Mouse (Mus musculus): Measurements from ENCODE around the gene Klhl26.

Gene Klhl26

DNA sequence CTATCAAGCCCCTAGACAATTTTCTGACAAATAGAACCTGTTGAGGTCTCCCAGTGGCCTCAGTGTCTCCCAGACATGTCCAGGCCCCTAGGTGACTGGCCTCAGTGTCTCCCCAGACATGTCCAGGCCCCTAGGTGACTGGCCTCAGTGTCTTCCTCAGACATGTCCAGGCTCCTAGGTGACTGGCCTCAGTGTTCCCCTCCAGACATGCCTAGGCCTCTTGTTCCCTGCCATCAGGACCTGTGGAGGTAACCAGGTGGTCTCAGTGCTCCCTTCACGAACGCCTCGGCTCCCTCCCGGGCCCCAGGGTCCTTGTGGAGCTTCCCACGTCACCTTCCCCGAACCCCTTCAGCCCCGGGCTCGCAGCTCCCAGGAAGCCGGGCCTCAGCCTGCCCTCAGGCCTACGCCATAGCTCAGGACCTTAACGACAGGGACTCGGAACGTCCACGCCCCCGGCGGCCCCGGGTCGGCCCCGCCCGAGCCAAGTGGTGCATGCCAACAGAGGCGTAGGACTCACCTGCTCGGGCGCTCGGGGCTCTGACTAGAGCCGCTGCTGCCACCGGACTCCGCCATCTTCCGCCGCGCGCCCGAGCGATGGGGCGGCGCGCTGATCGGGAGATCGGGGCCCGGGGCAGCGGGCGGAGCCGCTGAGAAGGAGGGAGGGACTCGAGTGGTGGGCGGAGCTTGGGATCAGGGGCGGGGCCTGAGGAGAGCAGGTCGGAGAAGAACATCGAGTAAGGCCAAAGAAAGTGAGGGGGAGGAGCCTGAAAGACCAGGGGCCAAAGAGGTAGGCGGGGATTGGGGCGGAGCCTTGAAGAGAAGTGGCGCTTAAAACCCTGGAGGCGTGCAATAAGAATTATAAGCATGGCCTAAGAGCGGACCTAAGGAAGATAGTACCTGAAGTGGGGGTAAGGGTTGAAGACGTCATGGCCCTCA is at the start of gene Klhl26:
Gene Klhl26, minus strand, starts transcription at position 636 of the 936 bp plus-strand sequence.
- WGBS = under 1% methylated on average over 53 of the region's 53 CpGs

DNA sequence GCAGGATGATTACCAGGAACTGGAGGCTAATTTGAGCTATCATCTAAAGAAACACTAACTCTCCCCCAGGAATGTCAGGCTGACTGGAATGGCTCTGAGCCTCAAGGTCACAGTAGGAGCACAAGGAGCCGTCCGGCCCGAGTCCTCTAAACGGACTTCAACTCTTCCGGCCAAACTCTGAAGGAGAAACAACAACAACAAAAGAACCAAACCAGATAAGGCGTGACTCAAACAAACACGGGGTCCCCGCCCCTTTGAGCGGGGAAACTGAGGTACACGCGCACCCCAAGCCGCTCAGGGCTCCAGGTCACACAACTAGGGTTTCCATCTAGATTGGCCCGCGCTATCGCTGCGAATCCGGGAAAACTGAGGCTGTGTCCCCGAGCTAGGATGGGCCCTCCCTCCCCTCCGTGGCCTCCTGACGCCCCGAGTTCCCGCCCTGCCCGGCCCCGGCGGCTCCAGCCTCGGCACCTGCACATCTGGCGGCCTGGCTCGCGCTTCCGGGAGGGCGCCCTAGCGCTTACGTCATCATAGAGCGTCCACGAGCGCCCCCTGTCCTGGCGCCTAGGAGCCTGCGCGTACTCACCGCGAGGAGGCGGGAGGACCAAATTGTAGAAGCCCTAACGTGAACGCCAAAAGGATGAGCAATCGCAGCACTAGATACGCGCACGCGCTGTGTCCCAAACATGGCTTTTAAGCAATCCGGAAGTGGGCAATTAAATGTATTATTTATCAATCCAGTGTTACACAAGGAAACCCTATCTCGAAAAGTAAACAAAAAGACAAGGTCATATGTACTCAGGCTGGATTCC is 46.0 kb upstream of the Klhl26 start:
- WGBS = under 1% methylated on average over 51 of the region's 51 CpGs

DNA sequence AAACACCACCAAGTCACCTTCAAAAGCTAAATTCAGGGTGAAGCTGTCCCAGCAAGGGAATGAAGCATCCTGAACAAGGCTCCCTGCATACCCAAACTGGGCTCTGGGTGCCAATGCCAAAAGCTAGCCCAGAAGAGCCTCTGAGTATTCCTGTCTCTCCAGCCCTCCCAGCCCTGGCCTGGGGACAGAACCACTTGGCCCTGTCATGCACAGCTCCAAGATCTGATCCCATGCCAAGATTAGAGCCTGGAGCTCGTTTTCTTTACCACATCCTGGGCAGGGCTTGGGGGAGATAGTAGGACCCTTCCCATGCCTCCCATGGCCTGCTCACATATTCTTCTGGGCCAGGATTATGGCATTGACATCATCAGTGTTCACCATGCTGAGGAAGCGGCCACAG is 42.8 kb upstream of the Klhl26 start:
- WGBS = 61% methylated on average over 2 of the region's 2 CpGs

- WGBS = 65% methylated on average over 6 of the region's 6 CpGs
These were observed 42.3 kb upstream of the Klhl26 start for GRCm38 (mm10) chr8:70519043-70519442.

GRCm38 (mm10) chr8:70517940-70518643 is 41.3 kb upstream of the Klhl26 start:
- 74% methylated on average over 10 of the region's 10 CpGs for WGBS

GRCm38 (mm10) chr8:70513441-70513840 is 36.7 kb upstream of the Klhl26 start:
- 5% methylated on average over 2 of the region's 2 CpGs for WGBS

GRCm38 (mm10) chr8:70512253-70512903 is 35.6 kb upstream of the Klhl26 start:
- WGBS = 92% methylated on average over 11 of the region's 11 CpGs

- 93% methylated on average over 2 of the region's 2 CpGs for WGBS
These were observed 35.0 kb upstream of the Klhl26 start for GRCm38 (mm10) chr8:70511770-70512169.

DNA sequence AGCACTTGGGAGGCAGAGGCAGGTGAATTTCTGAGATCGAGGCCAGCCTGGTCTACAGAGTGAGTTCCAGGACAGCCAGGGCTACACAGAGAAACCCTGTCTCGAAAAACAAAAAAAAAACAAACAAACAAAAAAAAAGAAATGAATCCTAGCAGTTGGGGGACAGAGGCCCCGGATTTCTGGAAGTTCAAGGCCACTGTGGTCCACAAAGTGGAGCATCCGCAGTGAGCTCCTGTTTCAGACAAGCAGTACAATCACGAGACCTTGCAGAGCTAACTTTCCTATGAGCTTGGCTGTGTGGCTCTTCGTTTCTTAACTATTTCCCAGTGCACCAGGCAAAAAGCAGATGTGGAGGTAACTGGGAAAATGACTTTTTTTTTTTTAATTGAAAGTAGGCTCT is 34.4 kb upstream of the Klhl26 start:
- WGBS = 79% methylated on average over 6 of the region's 6 CpGs

- WGBS = 1% methylated on average over 74 of the region's 74 CpGs
These were observed 33.6 kb upstream of the Klhl26 start, which contains the start of gene Uba52 for GRCm38 (mm10) chr8:70510228-70510915. Uba52 (minus strand) TSS chr8:70510801.

- 12% methylated on average over 25 of the region's 25 CpGs for WGBS
These were observed 32.6 kb upstream of the Klhl26 start for GRCm38 (mm10) chr8:70509281-70509952.

DNA sequence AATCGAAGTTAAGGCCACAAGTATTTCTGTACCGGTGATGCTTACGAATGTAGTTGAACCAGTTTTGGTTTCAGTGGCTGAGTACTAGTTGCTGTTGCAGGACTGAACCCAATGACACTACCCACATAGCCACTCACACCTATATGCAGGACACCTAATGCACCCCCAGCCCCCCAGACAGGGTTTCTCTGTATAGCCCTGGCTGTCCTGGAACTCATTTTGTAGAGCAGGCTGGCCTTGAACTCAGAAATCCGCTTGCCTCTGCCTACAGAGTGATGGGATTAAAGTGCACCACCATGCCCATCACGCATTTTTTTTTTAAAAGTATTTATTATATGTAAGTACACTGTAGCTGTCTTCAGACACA is 30.2 kb upstream of the Klhl26 start:
- 66% methylated on average over 5 of the region's 5 CpGs for whole genome bisulfite sequencing

GRCm38 (mm10) chr8:70506328-70507026 is 29.7 kb upstream of the Klhl26 start, which contains the start of gene Rex1bd:
Rex1bd (minus strand) TSS chr8:70506752.
- WGBS = 2% methylated on average over 40 of the region's 40 CpGs

GRCm38 (mm10) chr8:70505698-70506327 is 29.0 kb upstream of the Klhl26 start:
- WGBS = 21% methylated on average over 32 of the region's 32 CpGs

DNA sequence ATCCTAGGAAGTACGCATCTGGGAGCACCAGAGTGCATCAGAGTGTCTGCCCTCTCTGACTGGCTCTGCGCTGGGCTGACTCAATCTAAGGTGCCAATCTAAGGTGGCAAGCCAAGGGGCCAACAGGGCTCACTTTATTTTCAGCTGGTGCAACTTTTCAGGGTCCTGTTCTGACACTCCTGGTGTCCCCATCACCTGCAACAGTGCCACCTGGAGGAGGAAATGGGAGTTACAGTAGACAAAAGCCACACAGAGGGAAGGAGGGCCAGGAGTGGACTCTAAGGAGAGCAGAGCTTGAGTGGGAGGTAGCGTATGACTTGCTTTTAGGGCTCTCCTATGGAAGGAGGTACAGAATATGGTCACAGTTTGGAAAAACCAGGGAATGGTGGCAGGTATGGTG is 28.1 kb upstream of the Klhl26 start:
- WGBS = 60% methylated on average over 3 of the region's 3 CpGs

DNA sequence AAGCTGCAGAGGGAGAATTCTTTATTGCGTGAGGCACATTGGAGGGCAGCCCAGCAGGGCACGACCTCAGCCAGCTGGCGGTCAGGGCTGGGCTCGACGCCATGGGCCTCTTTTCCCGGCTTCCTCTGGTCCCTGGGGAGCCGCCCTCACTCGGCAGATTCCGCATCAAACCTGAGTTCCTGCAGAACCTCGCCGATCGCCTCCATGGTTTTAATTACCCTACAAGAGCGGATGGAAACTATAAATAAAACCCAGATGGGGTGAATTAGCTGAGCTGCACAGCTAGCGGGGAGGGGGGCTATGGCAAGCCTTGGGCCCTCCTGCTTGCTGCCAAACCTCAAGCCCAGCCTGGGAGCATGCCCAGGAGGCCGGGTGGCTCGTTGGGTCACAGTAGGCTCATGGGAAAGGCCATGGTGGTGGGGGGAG is 27.5 kb upstream of the Klhl26 start:
- 23% methylated on average over 16 of the region's 16 CpGs for WGBS

GRCm38 (mm10) chr8:70503062-70503750 is 26.4 kb upstream of the Klhl26 start:
- WGBS = 21% methylated on average over 46 of the region's 46 CpGs

DNA sequence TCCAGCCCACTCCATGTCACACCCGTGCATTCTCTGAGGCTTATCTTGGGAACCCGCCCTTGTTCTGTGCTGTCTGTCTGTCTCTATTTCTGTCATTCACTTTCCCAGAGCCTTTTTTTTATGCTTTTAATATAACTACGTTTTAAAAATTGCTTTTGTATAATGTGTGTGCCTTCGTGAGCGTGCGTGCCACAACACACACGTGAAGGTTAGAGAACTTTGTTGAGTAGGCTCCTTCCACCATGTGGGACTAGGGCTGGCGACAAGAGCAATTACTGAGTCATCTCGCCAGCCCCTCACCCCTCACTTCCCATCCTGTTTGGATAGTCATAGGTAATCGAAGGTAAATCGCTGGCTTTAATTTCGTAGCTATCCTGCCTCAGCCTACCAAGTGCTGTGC is 25.8 kb upstream of the Klhl26 start:
- WGBS = 38% methylated on average over 12 of the region's 12 CpGs

Data from cerebral cortex, adult 2 months (tissue).